Mouse (Mus musculus) neural tube, embryonic 12.5 days (tissue): ENCODE measurements around the gene Sec14l3. TPM values are rescaled to one million over a fixed set of nuclear protein-coding genes. Genes with fewer than 3 reads are reported as not detected.
A peak's percentile ranks its signal among the peaks of the same experiment; 100 is the strongest.
"Not testable (repeated sequence)": the region's sequence is repeated elsewhere in the genome, so short reads cannot be mapped to it uniquely, and the experiment has no call there.

ENCODE experiments used
- ATAC-seq: fragments of 200-750 bp; cut with Nextera tagmentation; 2 replicates; pipeline ENCODE4 v1.8.0; 2017; ENCODE audit warnings: low read depth, mild to moderate bottlenecking, moderate TSS enrichment, moderate library complexity; ENCODE audit not compliant: low FRiP score
- H3K27ac ChIP-seq: fragments of 300-500 bp; sonication (generic); 2 replicates; pipeline ENCODE4 v1.5.1; 2016
- H3K27me3 ChIP-seq: fragments of 300-500 bp; sonication (generic); replicated peaks from 2 replicates; pipeline ENCODE4 v1.6.1; 2016; ENCODE audit warnings: mild to moderate bottlenecking
- H3K36me3 ChIP-seq: fragments of 300-500 bp; sonication (generic); 2 replicates; pipeline ENCODE4 v1.6.1; 2016; ENCODE audit warnings: mild to moderate bottlenecking
- H3K4me1 ChIP-seq: fragments of 300-500 bp; sonication (generic); 2 replicates; pipeline ENCODE4 v1.6.1; 2016
- H3K4me2 ChIP-seq: fragments of 300-500 bp; sonication (generic); replicated peaks from 2 replicates; pipeline ENCODE4 v1.6.1; 2016; ENCODE audit warnings: mild to moderate bottlenecking
- H3K4me3 ChIP-seq: fragments of 300-500 bp; sonication (generic); 2 replicates; pipeline ENCODE4 v1.5.1; 2016
- H3K9ac ChIP-seq: fragments of 300-500 bp; sonication (generic); 2 replicates; pipeline ENCODE4 v1.6.1; 2016; ENCODE audit warnings: mild to moderate bottlenecking
- H3K9me3 ChIP-seq: fragments of 300-500 bp; sonication (generic); 2 replicates; pipeline ENCODE4 v1.6.1; 2016; ENCODE audit warnings: mild to moderate bottlenecking
- WGBS: fragments of 180-500 bp; shearing (Covaris S2); methylation state at CpG from one replicate; pipeline ENCODE4 v1.1.7; 2016; 5-methylcytosine and 5-hydroxymethylcytosine counted together
- polyA plus RNA-seq: library from polyadenylated mRNA; unstranded; fragments of >200 nt; fragmentation: Nextera tagmentation; extraction: Ambion mirVana; gene quantifications from 2 replicates; pipeline ENCODE4 v1.2.1, GENCODE M21; 2016

Gene Sec14l3
- polyA plus RNA-seq, 1 experiment from 2014 or later = not detected

DNA sequence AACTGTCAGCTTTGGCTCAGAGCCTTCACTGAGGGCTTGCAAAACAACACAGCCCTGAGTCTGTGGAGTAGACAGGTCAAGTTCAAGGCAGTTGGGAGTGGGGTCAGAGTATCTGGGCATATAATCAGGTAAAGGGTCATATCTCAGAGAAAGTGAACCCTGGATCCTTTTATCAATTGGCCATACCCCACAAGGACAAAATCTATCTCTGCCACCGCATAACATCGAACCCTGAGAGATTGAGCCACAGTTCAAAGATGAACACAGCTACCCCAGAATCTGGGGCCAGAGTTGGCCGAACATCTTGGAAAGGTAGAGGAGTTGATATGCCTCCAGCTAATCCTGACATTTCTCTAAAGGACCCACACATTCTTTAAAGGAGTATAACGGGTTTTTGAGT lies 47.4 kb downstream of the Sec14l3 start:
- H3K4me2 ChIP-seq = no peak overlapping the region
- H3K4me3 ChIP-seq = no peak overlapping the region
- H3K27me3 ChIP-seq = 0 out of 2 replicates have a peak, but pooled peaks cover 9% of the 10 kb centered on the region
- H3K9ac ChIP-seq = no peak overlapping the region
- no peak for ATAC-seq
- peaks cover 12% of the 10 kb centered on the region; the same call in 1 of the 2 replicates for H3K36me3 ChIP-seq
- WGBS = 84% methylated on average over 4 of the region's 4 CpGs
- H3K4me1 ChIP-seq = no peaks in the 10 kb centered on the region
- H3K27ac ChIP-seq = no peak overlapping the region
- no peaks in the 10 kb centered on the region for H3K9me3 ChIP-seq

DNA sequence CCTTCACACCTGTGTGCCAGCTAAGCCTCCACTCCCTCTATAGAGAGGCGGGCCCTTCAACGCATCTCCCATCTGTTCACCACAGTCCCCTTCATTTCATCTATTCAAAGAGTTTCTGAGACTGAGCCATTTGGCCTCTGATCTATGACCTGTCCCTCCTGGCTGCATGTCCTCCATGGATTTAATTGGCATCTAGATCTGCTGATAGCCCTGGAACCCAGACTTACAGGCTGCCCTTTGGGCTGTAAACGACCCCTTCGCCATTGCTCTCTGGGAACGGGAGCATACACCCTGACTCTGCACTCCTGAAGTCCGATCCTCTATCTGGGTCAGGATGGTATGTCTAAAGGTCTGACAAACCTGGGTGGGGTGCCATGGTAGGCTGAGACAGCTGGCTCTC lies 48.2 kb downstream of the Sec14l3 start:
- H3K36me3 ChIP-seq = peaks cover 12% of the 10 kb centered on the region; the same call in 1 of the 2 replicates
- H3K9ac ChIP-seq = no peak overlapping the region
- no peaks in the 10 kb centered on the region for H3K9me3 ChIP-seq
- H3K27me3 ChIP-seq = peaks cover 16% of the 10 kb centered on the region; the same call in 1 of the 2 replicates
- peaks cover 7% of the 10 kb centered on the region for H3K4me1 ChIP-seq
- H3K4me2 ChIP-seq = no peak overlapping the region
- no peak overlapping the region for H3K4me3 ChIP-seq
- ATAC-seq = no peak
- no peak overlapping the region for H3K27ac ChIP-seq
- 78% methylated on average over 6 of the region's 6 CpGs for WGBS

DNA sequence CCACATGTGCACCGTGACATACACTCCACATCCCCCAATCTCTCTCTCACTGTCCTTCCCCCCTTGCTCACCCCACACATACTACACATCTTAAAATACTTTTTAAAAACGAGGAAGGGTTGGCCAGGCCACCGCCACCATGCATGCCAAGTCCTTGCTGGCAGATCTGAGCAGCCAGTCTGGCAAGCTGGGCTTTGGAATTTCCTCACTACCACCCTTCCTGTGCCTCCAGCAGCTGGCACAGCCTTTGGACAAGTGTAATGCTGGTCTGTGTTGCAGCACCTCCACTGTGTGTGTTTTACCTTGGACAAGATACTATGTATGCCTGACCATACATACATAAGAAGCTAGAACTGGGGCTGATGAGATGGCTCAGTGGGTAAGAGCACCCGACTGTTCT lies 48.9 kb downstream of the Sec14l3 start:
- Histone ChIP-seq H3K4me1 (peaks cover 13% of the 10 kb centered on the region), H3K4me3 (no peak overlapping the region), H3K27me3 (peaks cover 16% of the 10 kb centered on the region; the same call in 1 of the 2 replicates), H3K4me2 (no peak overlapping the region), H3K9ac (no peak overlapping the region), H3K36me3 (peaks cover 10% of the 10 kb centered on the region; the same call in 1 of the 2 replicates), H3K9me3 (no peaks in the 10 kb centered on the region), H3K27ac (no peak overlapping the region)
- ATAC-seq = no peak
- WGBS = 90% methylated on average over 4 of the region's 4 CpGs

DNA sequence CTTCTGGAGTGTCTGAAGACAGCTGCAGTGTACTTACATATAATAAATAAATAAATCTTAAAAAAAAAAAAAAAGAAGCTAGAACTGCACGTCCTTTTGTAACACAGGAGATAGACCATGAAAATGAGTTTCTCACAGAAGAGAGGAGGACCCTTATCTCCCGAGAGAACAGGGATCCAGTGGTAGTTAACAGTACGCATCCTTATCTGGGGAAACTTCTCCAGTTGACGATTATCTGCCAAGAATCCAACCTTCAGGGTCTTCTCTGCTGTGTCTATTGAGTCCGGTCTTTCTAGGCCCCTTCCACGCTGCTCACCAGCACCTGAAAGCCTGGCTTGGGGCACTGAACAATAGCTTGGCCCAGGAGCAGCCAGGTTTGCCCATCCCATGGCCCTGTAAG lies 49.3 kb downstream of the Sec14l3 start:
- 84% methylated on average over 6 of the region's 6 CpGs for WGBS
- Histone ChIP-seq H3K4me1 (peaks cover 17% of the 10 kb centered on the region), H3K36me3 (peaks cover 8% of the 10 kb centered on the region; the same call in 1 of the 2 replicates), H3K4me2 (no peak overlapping the region), H3K9me3 (no peaks in the 10 kb centered on the region), H3K4me3 (no peak overlapping the region), H3K27me3 (peaks cover 16% of the 10 kb centered on the region; the same call in 1 of the 2 replicates), H3K27ac (no peak overlapping the region), H3K9ac (no peak overlapping the region)
- ATAC-seq = no peak

DNA sequence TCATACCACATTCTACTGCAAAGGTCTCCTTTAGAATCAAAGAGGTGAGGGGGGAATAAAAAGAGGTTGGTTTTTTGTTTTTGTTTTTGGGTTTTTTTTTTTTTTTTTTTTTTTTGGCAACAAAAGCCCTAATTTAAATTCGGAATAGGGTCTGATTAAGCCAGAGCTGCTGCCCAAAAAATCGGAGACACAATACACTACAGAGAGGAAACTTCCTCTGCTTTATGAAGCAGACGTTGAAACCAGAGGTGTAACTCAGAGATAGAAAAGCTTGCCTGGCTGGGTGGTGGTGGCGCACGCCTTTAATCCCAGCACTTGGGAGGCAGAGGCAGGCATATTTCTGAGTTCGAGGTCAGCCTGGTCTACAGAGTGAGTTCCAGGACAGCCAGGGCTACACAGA lies 49.9 kb downstream of the Sec14l3 start:
- H3K27ac ChIP-seq, ATAC-seq, H3K4me3 ChIP-seq, H3K36me3 ChIP-seq, H3K9me3 ChIP-seq, H3K9ac ChIP-seq, H3K4me2 ChIP-seq: not testable (repeated sequence)
- Histone ChIP-seq H3K4me1 (peaks cover 17% of the 10 kb centered on the region), H3K27me3 (peaks cover 16% of the 10 kb centered on the region; the same call in 1 of the 2 replicates)
- WGBS = 84% methylated on average over 6 of the region's 6 CpGs

DNA sequence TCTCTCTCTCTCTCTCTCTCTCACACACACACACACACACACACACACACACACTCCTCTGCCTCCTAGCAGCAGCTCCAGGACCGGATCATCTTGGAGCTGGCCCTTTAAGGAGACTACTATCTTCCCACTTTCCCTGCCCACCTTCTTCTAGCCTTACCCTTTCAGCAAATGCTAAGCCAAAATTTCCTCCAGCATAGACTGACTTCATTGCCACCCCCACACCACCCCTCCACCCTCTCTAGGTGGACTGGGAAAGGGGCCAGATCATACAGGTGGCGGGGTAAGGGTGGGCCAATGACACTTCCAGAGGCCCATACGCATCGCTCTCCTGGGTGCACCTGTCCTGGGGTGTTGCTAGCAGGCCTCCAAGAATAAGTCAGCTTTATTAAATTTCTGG lies 50.8 kb downstream of the Sec14l3 start:
- WGBS = 93% methylated on average over 4 of the region's 4 CpGs
- no peak overlapping the region for H3K27ac ChIP-seq
- H3K36me3 ChIP-seq = peaks cover 4% of the 10 kb centered on the region; the same call in 1 of the 2 replicates
- no peaks in the 10 kb centered on the region for H3K9me3 ChIP-seq
- peaks cover 17% of the 10 kb centered on the region for H3K4me1 ChIP-seq
- no peak overlapping the region for H3K4me2 ChIP-seq
- H3K4me3 ChIP-seq = no peak overlapping the region
- ATAC-seq = no peak
- peaks cover 16% of the 10 kb centered on the region for H3K27me3 ChIP-seq
- H3K9ac ChIP-seq = no peak overlapping the region

DNA sequence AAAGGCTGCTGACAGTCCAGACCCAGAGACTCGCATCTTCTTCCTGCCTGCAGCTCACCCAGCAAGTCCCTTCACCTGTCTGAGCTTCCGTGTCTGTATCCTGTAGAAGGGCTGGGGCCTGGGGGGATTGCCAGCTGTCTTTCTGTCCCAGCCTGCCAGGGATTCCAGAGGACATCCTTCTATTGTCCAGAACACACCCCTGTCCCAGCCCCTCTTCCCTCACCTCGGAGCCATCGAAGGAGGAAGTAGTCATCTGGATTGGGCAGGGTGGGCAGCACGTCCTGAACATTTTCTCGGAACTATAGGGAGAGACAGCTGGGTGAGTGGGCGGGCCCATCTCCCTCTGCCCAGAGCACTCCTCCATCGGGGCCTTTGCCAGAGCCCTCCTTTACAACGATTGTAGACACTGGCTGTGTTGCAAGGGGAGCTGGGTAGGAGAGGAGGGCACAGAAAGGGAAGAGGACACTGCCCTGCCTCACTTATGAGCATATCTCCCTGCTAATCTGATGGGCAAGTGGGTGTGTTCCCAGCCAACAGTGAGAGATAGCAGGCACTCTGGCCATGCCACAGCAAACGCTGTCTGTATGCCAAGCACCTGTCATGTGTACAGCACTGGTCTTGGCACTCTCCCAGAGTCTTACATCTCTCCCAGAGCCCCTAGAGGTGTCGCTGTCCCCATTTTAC lies 52.0 kb downstream of the Sec14l3 start:
- no peak for ATAC-seq
- Histone ChIP-seq H3K36me3 (no peaks in the 10 kb centered on the region), H3K9ac (no peak overlapping the region), H3K4me3 (no peak overlapping the region), H3K4me2 (no peak overlapping the region), H3K4me1 (peaks cover 17% of the 10 kb centered on the region), H3K27me3 (peaks cover 16% of the 10 kb centered on the region), H3K27ac (no peak overlapping the region), H3K9me3 (no peaks in the 10 kb centered on the region)
- WGBS = 61% methylated on average over 11 of the region's 11 CpGs

DNA sequence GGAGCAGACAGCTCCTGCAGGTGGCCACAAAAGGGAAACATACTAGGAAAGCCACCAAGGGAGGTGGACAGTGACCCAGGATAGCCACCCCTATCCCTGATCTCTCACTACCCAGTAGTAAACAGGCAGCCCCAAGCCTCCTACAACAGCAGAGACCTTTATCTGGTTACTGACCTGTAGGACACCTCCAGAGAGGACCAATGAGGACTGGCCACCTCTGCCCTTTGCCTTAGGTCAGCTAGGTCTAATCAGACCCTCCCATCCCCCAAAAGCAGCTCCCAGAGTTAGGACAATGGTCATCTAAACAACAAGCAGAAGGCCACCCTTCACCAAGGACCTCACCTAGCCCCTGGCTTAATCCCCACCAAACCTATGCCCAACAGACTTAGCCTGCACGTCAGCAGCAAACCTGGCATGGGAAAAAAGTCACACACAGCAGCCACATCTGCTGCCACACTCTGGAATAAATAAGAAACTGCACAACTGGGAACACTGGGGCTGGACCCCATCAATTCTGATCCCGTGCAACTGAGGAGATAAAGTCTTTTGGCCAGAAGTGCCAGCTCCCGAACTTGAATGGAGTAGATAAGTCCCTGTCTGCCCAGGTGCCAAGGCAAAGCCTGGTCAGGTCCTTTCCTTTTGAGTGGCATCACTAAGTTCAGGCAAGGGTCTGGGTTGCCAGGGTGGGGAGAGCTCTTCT lies 52.9 kb downstream of the Sec14l3 start:
- ATAC-seq = no peak

DNA sequence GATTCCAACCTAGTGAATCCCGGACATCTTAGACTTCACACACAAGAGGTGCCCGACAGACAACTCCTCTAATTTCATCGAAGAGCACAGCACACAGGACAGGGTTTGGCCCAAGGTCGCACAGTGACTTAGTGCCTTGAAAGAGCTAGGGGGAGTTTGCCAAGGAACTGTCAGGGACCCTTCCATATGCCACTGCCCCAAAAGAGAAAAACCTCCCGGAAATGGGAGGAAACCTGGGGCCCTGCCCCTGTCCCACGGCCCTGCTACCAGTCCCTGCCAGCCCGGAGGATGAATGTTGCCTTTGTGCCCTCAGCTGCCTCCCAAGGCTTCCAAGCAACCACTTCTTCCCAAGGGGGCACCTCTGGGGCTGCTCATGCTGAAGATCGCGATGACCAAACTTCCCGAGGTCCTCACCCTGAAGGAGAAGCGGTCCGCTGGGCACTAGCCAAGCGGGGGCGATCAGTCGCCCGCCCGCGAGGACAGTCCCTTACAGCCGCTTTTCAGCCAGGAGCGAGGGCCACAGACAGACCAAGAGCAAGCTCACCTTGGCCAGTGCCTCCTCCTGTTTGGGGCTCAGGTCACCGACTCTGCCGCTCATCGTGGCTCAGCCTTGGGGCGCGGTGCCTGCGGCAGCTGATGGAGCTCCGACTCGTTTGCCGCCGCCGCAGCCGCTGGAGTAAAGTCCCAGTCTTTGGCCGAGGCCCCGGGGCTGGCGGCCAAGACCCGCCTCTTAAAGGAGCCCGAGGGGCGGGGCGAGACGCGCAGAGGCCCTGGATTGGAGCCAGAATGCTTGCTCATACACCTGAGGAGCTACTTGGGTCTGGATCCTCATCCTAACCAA lies 53.7 kb downstream of the Sec14l3 start:
- no peaks in the 10 kb centered on the region for H3K36me3 ChIP-seq
- peak overlapping the region; percentile 72 for H3K9ac ChIP-seq
- H3K27ac ChIP-seq = no peak overlapping the region
- H3K4me1 ChIP-seq = peaks cover 17% of the 10 kb centered on the region
- 2% methylated on average over 41 of the region's 41 CpGs for WGBS
- peak overlapping the region; percentile 95 for H3K4me2 ChIP-seq
- peaks cover 16% of the 10 kb centered on the region for H3K27me3 ChIP-seq
- no peaks in the 10 kb centered on the region for H3K9me3 ChIP-seq
- peak overlapping the region; percentile 59 for H3K4me3 ChIP-seq
- ATAC-seq = peak; percentile 68

More for the DNA sequence above, 52.9 kb downstream of the Sec14l3 start:
- peaks cover 16% of the 10 kb centered on the region for H3K27me3 ChIP-seq
- H3K9ac ChIP-seq = peak overlapping the region; percentile 72; the same call in 1 of the 2 replicates
- no peaks in the 10 kb centered on the region for H3K36me3 ChIP-seq
- H3K27ac ChIP-seq = no peak overlapping the region
- WGBS = 40% methylated on average over 3 of the region's 3 CpGs
- peak overlapping the region; percentile 95 for H3K4me2 ChIP-seq
- H3K4me3 ChIP-seq = peak overlapping the region; percentile 59; the same call in 1 of the 2 replicates
- peaks cover 17% of the 10 kb centered on the region for H3K4me1 ChIP-seq
- no peaks in the 10 kb centered on the region for H3K9me3 ChIP-seq

DNA sequence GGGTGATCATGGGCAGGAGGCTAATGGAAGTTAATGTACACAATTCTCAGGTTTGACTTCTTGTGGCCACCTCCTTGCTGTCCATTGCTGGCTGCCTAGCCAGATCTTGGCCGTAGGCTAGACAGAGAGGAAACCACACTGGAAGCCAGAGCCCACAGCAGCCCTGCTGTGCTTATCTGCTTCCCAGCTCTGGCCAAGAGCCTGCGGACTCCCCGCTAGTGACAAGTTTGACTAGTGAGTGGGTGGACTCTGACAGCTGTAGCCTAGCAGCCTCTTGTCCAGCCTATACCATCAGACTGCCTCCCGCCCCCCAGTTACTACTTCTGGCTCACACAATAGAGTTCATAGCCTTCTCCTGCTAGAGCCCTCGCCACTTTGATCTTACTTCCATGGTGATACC lies 55.0 kb downstream of the Sec14l3 start:
- 78% methylated on average over 5 of the region's 5 CpGs for WGBS
- no peak overlapping the region for H3K27ac ChIP-seq
- peaks cover 17% of the 10 kb centered on the region for H3K4me1 ChIP-seq
- no peak overlapping the region for H3K4me2 ChIP-seq
- H3K9ac ChIP-seq = no peak overlapping the region
- no peak overlapping the region for H3K4me3 ChIP-seq
- peaks cover 16% of the 10 kb centered on the region for H3K27me3 ChIP-seq
- ATAC-seq = no peak
- no peaks in the 10 kb centered on the region for H3K9me3 ChIP-seq
- no peaks in the 10 kb centered on the region for H3K36me3 ChIP-seq

DNA sequence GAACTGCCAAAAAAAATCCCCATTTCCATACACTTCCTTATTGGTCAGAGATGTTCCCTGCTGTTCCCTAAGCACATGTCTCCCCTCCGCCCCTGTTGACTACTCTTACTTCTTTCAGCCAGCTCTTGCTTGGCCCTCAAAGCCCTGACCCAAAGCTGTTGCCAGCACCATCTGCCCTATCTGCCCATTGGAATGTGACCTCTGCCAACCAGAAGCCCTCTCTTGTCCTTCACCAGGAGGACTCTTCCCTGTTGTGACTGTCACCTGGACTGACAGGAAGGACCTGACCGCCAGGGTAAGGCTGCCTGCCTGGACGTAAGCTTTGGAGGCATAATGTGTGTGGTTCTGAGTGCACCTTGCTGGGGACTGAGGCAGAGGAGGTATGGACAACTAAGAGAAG lies 57.0 kb downstream of the Sec14l3 start:
- Histone ChIP-seq H3K36me3 (no peaks in the 10 kb centered on the region), H3K4me1 (peaks cover 17% of the 10 kb centered on the region)
- 85% methylated on average over 3 of the region's 3 CpGs for WGBS

DNA sequence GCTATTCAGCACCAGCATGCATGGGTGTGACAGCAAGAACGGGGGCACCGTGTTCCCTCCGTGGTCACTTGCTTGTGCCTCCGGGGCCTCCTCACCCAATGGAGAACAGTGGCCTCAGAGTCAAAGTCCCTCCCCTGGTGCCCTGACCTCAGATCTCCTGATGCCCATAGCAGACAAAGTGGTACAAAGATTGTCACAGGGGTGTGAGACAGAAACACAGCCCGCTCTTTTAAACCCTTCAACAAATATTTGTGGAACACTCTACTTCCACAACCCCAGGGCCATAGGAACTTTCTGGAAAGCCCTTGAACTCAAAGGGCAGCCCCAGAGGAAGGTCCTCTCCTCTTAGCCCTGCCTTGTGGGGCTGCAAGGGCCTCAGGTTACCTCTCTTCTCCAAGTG lies 57.6 kb downstream of the Sec14l3 start:
- 83% methylated on average over 5 of the region's 5 CpGs for WGBS
- H3K4me2 ChIP-seq = no peak overlapping the region
- peaks cover 6% of the 10 kb centered on the region for H3K27me3 ChIP-seq
- peaks cover 17% of the 10 kb centered on the region for H3K4me1 ChIP-seq
- no peak for ATAC-seq
- no peaks in the 10 kb centered on the region for H3K36me3 ChIP-seq
- H3K27ac ChIP-seq = no peak overlapping the region
- 0 out of 2 replicates have a peak, but pooled peaks cover 10% of the 10 kb centered on the region for H3K9me3 ChIP-seq
- no peak overlapping the region for H3K4me3 ChIP-seq
- H3K9ac ChIP-seq = no peak overlapping the region

More for the DNA sequence above, 57.0 kb downstream of the Sec14l3 start:
- H3K4me2 ChIP-seq = no peak overlapping the region
- H3K4me3 ChIP-seq = no peak overlapping the region
- no peak for ATAC-seq
- H3K9me3 ChIP-seq = 0 out of 2 replicates have a peak, but pooled peaks cover 10% of the 10 kb centered on the region
- no peak overlapping the region for H3K27ac ChIP-seq
- no peak overlapping the region for H3K9ac ChIP-seq
- H3K27me3 ChIP-seq = peaks cover 9% of the 10 kb centered on the region
